Mouse (Mus musculus): ENCODE data around the gene Acyp1. TPM values are rescaled to one million over a fixed set of nuclear protein-coding genes. Genes with fewer than 3 reads are reported as not detected.

Gene Acyp1
- 10 to 100 TPM; 10.5 to 14.9 TPM for total RNA-seq (2023)

GRCm38 (mm10) chr12:85287809-85288485 is at the start of gene Acyp1:
TSS of gene Acyp1 (minus strand) at chr12:85288438.

GRCm38 (mm10) chr12:85288486-85289156 is 383 bp upstream of the Acyp1 start, which contains the start of gene Zc2hc1c:
TSS of gene Zc2hc1c (plus strand) at chr12:85288591.

GRCm38 (mm10) chr12:85270319-85270718 is 17.9 kb downstream of the Acyp1 start, which contains the start of gene Mlh3:
TSS of gene Mlh3 (minus strand) at chr12:85270599.

Other genes starting within 250 kb of the Acyp1 start
- gene Prox2, start 177.7 kb downstream of the Acyp1 start, total RNA-seq (2023) = 1 to 10 TPM; 1.7 to 4.2 TPM
- gene Dlst, start 177.6 kb downstream of the Acyp1 start, total RNA-seq (2023) = 100 to 1,000 TPM; 399 to 410 TPM
- gene Rps6kl1, start 137.2 kb downstream of the Acyp1 start, total RNA-seq (2023) = not detected
- gene Pgf, start 110.6 kb downstream of the Acyp1 start, total RNA-seq (2023) = 1 to 10 TPM in 1 of 2 experiments, under 1 TPM in 1; 0.60 to 1.3 TPM
- 100 to 1,000 TPM; 116 to 120 TPM for gene Eif2b2, start 69.0 kb downstream of the Acyp1 start, total RNA-seq (2023)
- 10 to 100 TPM; 10.6 to 12.9 TPM for gene Mlh3, start 17.8 kb downstream of the Acyp1 start, total RNA-seq (2023)
- under 1 TPM in 1 of 2 experiments, not detected in 1; 0.15 TPM for gene Zc2hc1c, start 153 bp upstream of the Acyp1 start, total RNA-seq (2023)
- gene Nek9, start 50.9 kb upstream of the Acyp1 start, total RNA-seq (2023) = 10 to 100 TPM; 58.0 to 61.1 TPM
- 100 to 1,000 TPM; 281 to 296 TPM for gene Tmed10, start 86.4 kb upstream of the Acyp1 start, total RNA-seq (2023)
- 1,000 to 10,000 TPM; 4,493 to 5,655 TPM for gene Fos, start 185.5 kb upstream of the Acyp1 start, total RNA-seq (2023)

Measured in monocyte, adult 59 days (primary cell).